Mouse (Mus musculus): ENCODE data around the gene Btbd2.
A peak's percentile ranks its signal among the peaks of the same experiment; 100 is the strongest.

Gene Btbd2

GRCm38 (mm10) chr10:80656863-80657623, at the start of gene Btbd2:
Gene Btbd2 (minus strand): TSS chr10:80657071.
- DNase-seq (ENCODE audit: extremely low read depth, insufficient read length, low spot score): no peak

- DNase-seq (ENCODE audit: extremely low read depth, insufficient read length, low spot score): no peak
Measured at GRCm38 (mm10) chr10:80705479-80705878, 48.6 kb upstream of the Btbd2 start.

- DNase-seq (ENCODE audit: extremely low read depth, insufficient read length, low spot score): no peak
Measured at GRCm38 (mm10) chr10:80705033-80705432, 48.2 kb upstream of the Btbd2 start.

DNA sequence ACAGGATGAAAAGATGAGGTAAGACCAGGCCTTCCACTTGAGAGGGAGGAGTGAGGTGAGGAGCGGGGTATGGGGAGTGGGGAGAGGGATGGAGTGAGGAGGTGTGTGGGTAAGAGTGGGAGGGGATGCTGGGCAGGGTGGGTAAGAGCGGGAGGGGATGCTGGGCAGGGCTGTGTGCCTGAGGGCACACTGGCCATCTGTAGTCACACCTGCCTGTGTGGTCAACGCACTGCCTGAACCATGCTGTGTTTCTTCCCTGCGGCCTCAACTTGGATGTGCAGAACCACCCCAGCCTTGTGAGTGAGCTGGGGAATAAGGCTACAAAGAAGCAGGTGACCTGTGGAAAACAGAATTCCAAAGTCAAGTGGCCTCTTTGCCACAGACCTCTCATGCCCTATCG, 47.5 kb upstream of the Btbd2 start:
- no peak for DNase-seq (ENCODE audit: extremely low read depth, insufficient read length, low spot score)

DNA sequence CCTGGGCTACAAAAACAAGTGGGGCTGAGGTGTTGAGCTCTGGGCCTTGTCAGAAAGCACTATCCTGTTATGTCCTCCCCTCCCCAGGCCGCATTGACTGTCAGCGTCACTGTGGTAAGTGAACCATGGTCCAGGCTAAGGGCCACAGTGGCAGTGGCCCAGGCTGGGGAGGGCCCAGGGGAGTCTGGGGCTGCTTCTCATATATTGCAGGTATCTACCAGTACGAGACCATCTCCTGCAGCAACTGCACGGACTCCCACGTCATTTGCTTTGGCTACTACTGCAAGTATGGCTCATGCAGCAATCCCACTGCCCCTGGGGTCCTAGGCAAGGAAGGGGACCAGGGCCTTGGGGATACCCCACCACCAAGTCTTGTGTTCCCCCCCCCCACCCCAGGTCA, 46.8 kb upstream of the Btbd2 start:
- no peak for DNase-seq (ENCODE audit: extremely low read depth, insufficient read length, low spot score)

DNA sequence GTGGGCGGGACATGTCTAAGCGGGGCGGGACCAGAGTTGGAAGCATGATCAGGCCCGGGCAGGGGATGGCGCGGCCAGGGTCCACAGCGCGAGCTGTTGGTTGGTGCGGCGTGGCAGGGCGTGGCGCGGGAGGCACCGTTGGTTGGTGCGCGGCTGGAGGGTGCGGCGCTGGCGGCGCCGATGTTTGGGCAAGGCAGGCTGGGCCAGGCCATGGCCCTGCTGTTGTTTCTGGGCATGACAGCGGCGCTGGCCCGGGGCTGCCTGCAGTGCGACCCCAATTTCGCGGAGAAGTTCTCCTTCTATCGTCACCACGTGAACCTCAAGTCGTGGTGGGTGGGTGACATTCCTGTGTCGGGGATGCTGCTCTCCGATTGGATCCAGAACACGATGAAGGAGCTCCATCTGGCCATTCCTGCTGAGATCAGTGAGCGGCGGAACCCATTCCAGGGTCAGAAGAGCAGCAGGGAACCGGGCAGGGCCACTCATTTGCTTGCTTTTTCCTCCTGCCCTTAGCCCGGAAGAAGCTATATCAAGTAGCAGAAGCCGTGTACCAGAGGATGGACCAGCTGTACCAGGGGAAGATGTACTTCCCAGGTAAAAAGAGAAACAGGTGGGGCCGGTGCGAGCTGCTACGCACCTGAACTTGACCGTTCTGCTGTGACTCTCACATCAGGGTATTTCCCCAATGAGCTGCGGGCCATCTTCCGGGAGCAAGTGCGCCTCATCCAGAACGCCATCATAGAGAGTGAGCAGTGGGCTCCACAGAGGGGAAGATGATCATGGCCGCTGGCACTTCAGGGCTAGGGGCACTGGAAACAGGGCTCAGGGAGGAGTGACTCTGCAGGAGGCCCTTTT, 45.9 kb upstream of the Btbd2 start:
- DNase-seq (ENCODE audit: extremely low read depth, insufficient read length, low spot score): peak; percentile 97

DNA sequence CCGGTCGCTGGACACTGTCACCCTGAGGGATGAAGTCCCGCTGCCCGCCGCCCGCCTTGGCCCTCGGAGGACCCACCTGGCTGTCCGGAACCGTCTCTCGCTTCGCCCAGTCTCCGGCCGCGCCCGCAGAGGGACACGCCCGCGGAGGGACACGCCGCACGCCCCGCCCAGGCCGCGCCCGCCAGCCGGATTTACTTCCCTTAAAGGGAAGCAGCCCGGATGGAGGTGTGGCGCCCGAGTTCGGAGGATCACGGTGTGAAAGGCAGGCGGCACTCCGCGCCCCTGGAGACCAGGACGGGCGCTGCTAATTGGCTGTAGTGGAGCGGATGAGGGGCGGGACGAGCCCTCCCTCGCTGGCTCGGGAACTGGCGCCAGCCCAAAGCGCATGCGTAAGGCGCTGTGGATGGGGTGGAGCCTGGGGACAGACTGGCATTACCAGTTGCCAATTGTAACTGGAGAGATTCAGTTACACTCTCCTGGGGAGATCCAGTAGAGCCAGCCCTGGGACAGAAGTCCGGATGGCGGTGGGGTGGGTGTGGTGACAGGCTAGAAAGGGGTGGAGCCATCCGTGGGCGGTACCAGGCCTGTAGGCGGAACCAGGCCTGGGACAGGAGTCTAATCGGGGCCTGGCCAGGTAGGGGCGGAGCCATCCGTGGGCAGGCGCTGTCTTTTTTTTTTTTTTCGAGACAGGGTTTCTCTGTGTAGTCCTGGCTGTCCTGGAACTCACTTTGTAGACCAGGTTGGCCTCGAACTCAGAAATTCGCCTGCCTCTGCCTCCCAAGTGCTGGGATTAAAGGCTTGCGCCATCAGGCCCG, 45.1 kb upstream of the Btbd2 start, which contains the start of the genes Mob3a and Izumo4:
Gene Mob3a (minus strand): TSS at position 257 of the 815 bp plus-strand sequence.
Gene Izumo4 (plus strand): TSS at position 464 of the 815 bp plus-strand sequence.
- peak; percentile 100 for DNase-seq (ENCODE audit: extremely low read depth, insufficient read length, low spot score)

GRCm38 (mm10) chr10:80700732-80701131, 43.9 kb upstream of the Btbd2 start:
- DNase-seq (ENCODE audit: extremely low read depth, insufficient read length, low spot score): no peak

DNA sequence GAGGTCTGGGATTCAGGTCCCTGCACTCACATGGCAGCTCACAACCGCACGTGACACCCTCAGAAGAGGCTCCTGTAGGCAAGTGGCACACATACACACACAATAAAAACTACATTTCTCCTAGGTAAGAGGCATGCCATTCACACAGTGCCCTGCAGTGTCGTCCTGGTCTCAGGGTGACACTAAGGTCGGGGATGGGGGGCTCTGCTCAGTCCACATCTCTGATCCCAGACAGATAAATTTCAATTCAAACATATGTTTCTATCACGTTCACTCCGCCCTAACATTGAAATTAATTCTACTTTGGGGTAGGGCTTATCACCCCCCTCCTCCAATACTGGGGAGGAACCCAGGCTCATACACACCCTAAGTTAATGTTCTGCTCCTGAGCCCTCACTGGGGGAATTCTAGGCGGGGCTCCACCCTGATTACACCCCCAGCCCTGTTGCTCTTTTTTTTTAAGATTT, 43.2 kb upstream of the Btbd2 start:
- DNase-seq (ENCODE audit: extremely low read depth, insufficient read length, low spot score): no peak

DNA sequence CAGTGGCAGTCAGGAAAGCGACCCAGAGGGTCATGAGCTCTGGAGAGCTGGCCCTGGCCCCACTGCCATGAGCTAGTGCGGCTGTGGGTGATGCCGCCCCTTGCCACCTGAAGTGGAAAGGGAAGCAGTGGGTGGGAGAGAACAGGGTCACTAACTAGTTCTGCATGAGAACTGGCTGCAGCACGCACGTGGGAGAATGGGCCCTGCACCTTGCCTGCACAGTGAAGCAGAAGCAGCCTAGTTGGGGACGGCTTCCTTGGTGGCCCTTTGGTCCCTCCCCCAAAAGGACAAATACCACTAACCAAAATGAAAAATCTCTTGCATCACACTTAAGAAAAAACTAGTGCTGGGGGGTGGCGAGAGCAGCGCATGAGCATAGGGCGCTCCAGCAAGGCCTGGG, 41.7 kb upstream of the Btbd2 start:
- DNase-seq (ENCODE audit: extremely low read depth, insufficient read length, low spot score): no peak

GRCm38 (mm10) chr10:80697812-80698211, 40.9 kb upstream of the Btbd2 start:
- DNase-seq (ENCODE audit: extremely low read depth, insufficient read length, low spot score): no peak

GRCm38 (mm10) chr10:80697393-80697787, 40.5 kb upstream of the Btbd2 start:
- no peak for DNase-seq (ENCODE audit: extremely low read depth, insufficient read length, low spot score)

GRCm38 (mm10) chr10:80696502-80697392, 39.9 kb upstream of the Btbd2 start:
- no peak for DNase-seq (ENCODE audit: extremely low read depth, insufficient read length, low spot score)

GRCm38 (mm10) chr10:80695801-80696501, 39.1 kb upstream of the Btbd2 start:
- no peak for DNase-seq (ENCODE audit: extremely low read depth, insufficient read length, low spot score)

- no peak for DNase-seq (ENCODE audit: extremely low read depth, insufficient read length, low spot score)
Measured at GRCm38 (mm10) chr10:80695186-80695585, 38.3 kb upstream of the Btbd2 start.

DNA sequence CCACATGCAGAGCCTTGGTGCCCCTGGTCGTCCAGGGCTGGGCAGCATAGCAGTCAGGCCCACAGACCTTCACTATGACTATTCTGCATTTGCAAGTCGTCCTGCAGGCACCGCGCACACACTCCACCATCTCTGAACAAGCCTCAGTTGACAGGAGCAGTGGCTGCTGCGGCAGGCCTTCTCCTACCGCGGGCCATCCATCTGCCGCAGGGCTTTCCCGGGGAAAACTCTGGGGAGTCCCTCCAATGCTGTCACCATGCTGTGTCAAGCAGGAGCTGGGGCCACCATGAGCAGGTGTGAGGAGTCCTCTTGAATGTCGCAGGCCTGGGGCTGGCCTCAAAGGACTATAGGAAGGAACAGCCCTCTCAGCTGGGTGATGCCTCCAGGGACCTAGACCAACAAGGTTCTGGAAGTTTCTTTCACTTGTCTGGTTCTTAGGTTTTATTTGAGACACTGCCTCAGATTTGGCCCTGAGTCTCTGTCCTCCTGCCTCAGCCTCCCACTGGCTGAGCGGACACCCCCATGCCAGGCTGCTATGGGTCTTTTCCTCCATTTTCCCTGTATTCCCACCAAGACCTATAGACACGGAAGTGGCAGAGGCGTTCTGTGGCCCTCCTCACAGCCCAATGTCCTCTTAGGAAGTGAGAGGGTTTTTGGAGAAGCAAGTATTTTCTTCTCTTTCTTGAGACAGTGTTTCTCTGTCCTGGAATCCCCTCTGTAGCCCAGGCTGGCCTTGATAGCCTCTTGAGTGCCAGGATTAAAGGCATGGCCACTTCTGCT, 37.5 kb upstream of the Btbd2 start:
- no peak for DNase-seq (ENCODE audit: extremely low read depth, insufficient read length, low spot score)

DNA sequence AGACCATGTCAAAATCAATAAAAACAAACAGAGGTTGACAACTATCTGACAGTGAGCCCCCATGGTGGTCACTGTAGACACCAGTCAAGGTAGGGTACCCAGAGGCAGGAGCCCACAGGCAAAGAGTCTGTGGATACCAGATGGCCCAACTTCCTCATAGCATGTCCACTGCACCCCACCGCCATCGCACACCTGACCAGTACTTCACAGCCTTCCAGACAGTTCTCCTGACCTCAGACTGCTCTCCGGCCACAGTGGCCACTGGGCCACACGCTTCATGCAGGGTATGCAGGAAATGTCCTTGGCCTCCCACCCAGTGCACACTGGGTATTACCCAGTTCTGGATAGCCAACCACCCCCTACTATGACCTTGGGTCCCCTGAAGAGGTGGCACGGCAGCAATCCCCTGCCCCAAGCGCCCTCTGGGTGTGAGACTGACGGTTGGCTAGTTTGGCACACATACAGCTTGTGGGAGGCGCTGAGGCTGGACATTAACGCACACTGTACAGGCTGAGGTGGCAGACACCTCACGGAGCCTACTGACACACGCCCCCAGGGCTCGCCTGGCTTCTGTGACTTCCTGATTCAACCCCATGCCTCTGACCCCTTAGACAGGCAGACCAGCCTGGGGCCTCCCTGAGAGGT, 36.7 kb upstream of the Btbd2 start:
- DNase-seq (ENCODE audit: extremely low read depth, insufficient read length, low spot score): no peak
